Mouse (Mus musculus) cerebellum, adult 18-20 months (tissue): ENCODE measurements around the gene Necab2.
A peak's percentile ranks its signal among the peaks of the same experiment; 100 is the strongest.

Experiments
- DNase-seq, 2 experiments: peaks; one replicate each; pipeline ENCODE4 v3.0.0; 2021

Necab2 gene

GRCm38 (mm10) chr8:119459724-119460123 is 13.2 kb downstream of the Necab2 start:
- no peak for DNase-seq

- no peak for DNase-seq
Measured at GRCm38 (mm10) chr8:119461356-119461755, 14.8 kb downstream of the Necab2 start.

GRCm38 (mm10) chr8:119463709-119464108 is 17.2 kb downstream of the Necab2 start:
- DNase-seq: no peak

- no peak for DNase-seq
Measured at GRCm38 (mm10) chr8:119466105-119466504, 19.6 kb downstream of the Necab2 start.

GRCm38 (mm10) chr8:119466794-119467193 is 20.3 kb downstream of the Necab2 start:
- no peak for DNase-seq

GRCm38 (mm10) chr8:119468091-119468490 is 21.6 kb downstream of the Necab2 start:
- no peak for DNase-seq

- DNase-seq: no peak
Measured at GRCm38 (mm10) chr8:119478684-119479083, 32.2 kb downstream of the Necab2 start.

- no peak for DNase-seq
Measured at GRCm38 (mm10) chr8:119484145-119484896, 37.8 kb downstream of the Necab2 start.

GRCm38 (mm10) chr8:119487093-119487492 is 40.6 kb downstream of the Necab2 start:
- no peak for DNase-seq

GRCm38 (mm10) chr8:119496848-119497247 is 50.3 kb downstream of the Necab2 start:
- no peak for DNase-seq

GRCm38 (mm10) chr8:119499836-119500235 is 53.3 kb downstream of the Necab2 start:
- DNase-seq: no peak

GRCm38 (mm10) chr8:119501598-119501997 is 55.1 kb downstream of the Necab2 start, which contains the start of gene Slc38a8:
TSS of gene Slc38a8 (minus strand) at chr8:119501698.
- no peak for DNase-seq

- DNase-seq: peak; percentile 24 to 27
Measured at GRCm38 (mm10) chr8:119502111-119502510, 55.6 kb downstream of the Necab2 start.

GRCm38 (mm10) chr8:119503191-119503767 is 56.8 kb downstream of the Necab2 start:
- DNase-seq: peak; percentile 19 to 36

- DNase-seq: no peak
Measured at GRCm38 (mm10) chr8:119505488-119505887, 59.0 kb downstream of the Necab2 start.

- DNase-seq: no peak
Measured at GRCm38 (mm10) chr8:119506106-119506505, 59.6 kb downstream of the Necab2 start.

GRCm38 (mm10) chr8:119510471-119510870 is 64.0 kb downstream of the Necab2 start:
- peak in 1 of 2 experiments; percentile 14 for DNase-seq

GRCm38 (mm10) chr8:119511722-119512121 is 65.2 kb downstream of the Necab2 start:
- DNase-seq: no peak

GRCm38 (mm10) chr8:119513405-119513804 is 66.9 kb downstream of the Necab2 start:
- peak; percentile 65 to 70 for DNase-seq

- DNase-seq: no peak
Measured at GRCm38 (mm10) chr8:119514940-119515339, 68.4 kb downstream of the Necab2 start.

- DNase-seq: no peak
Measured at GRCm38 (mm10) chr8:119515767-119516166, 69.2 kb downstream of the Necab2 start.

- no peak for DNase-seq
Measured at GRCm38 (mm10) chr8:119516674-119517073, 70.2 kb downstream of the Necab2 start.

- no peak for DNase-seq
Measured at GRCm38 (mm10) chr8:119520102-119520501, 73.6 kb downstream of the Necab2 start.
